Mouse (Mus musculus) layer of hippocampus, postnatal 25 days (tissue): ENCODE data around the gene Rab11fip5. TPM values are rescaled to one million over a fixed set of nuclear protein-coding genes. Genes with fewer than 3 reads are reported as not detected.
A peak's percentile ranks its signal among the peaks of the same experiment; 100 is the strongest.

Source experiments
- DNase-seq, 2 experiments: peaks; one replicate each; pipeline ENCODE4 v3.0.0; 2022; ENCODE audit warnings: mixed read lengths in 2 of 2, low spot score in 1 of 2; ENCODE audit errors: extremely low spot score in 1 of 2
- total RNA-seq, 2 experiments: library from RNA; stranded (reverse); gene quantifications; 2 replicates each; pipeline ENCODE4 v1.2.3; 2021

Gene Rab11fip5
- total RNA-seq, 2 experiments from 2014 or later, result 53.8 to 55.3 TPM

- no peak for DNase-seq
These were observed 24.3 kb downstream of the Rab11fip5 start for GRCm38 (mm10) chr6:85350157-85350556.

DNA sequence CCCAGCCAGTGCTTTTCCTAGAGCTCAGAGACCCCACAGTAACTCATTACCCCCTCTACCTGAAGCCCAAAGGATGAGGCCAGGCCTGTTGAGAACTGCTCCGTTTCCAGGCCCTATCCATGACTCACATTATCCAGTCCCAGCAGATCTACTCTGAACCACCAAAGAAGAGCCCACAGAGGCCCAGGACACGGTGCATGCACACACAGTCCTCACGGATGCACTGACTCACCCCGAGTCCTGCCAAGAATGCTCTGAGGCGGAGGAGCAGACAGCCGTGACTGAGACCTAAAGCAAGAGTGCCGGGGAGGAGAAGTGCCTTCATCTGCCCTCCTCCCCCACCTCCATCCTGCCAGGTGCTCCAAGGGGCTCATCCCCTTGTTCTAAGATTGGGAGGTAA is 25.2 kb downstream of the Rab11fip5 start:
- DNase-seq, result no peak

DNA sequence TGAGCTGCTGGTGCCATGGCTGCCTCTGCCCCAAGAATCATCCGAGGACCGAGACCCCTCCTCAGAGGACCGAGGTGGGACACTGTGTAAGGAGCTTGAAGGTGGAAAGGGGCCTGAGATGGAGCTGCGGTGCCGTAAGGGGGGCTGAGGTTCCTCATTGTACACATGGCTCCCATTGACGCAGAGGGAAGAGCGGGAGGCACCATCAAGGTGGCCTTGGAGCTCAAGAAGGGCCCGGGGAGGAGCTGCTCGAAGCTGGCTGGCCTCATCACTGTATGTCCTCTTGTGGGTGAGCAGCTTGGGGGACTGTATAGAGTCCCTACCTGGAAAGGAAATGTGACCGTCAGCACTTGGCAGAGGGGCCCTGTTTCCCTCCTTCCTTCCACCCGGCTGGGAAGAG is 26.3 kb downstream of the Rab11fip5 start:
- DNase-seq, result no peak

GRCm38 (mm10) chr6:85346028-85346634 is 28.3 kb downstream of the Rab11fip5 start:
- DNase-seq, result peak; percentile 70 to 92

DNA sequence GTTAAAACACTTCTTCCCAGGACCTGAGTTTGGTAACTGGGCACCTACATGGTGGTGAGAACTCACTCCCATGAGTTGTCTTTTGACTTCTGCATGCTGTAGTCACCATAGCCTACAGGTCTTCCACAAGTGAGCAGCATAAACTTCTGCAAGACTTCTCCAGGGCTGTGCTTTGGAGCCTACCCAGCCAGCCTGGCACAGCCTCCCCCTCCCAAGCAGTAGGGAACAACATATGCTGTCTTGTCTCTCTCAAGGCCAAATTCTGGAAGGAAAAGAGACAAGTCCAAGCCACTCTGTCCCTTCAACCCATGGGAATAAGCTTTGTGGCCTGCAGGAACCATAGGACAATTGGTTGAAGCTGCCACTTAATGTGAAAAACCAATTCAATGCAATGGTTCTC is 29.5 kb downstream of the Rab11fip5 start:
- DNase-seq, result no peak

GRCm38 (mm10) chr6:85343027-85343426 is 31.4 kb downstream of the Rab11fip5 start:
- DNase-seq, result no peak

DNA sequence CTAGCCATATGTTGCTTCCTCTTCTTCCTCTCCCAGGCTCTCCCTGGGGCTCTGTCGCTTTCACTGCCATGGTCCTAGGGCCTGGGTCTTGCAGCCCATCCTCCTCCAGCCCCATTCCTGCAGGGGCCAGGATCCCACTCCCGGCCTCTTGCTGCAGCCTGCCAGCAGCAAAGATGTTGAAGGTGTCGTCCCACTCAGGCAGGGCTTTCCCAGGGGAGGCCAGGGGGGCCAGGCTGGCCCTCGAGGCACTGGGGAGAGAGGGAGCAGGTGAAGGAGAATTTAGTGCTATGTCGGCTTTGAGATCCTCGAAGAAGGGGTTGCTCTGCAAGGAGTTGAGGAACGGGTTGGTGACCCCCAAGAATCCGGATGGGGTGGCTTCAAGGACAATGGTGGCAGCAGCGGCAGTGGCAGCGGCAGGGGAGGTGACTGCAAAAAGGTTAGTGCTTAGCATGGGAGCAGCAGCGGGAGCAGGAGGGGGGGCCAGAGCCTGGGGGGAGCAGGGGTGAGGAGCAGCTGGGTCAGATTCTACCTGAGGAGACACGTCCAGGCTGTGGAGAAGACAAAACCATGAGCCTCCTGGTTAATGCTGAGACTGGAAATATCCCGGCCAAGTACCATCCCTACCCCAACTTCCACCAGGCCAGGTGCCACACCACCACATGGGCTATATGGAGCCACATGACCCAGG is 32.5 kb downstream of the Rab11fip5 start:
- DNase-seq, result no peak

- no peak for DNase-seq
These were observed 34.2 kb downstream of the Rab11fip5 start for GRCm38 (mm10) chr6:85340184-85340583.

DNA sequence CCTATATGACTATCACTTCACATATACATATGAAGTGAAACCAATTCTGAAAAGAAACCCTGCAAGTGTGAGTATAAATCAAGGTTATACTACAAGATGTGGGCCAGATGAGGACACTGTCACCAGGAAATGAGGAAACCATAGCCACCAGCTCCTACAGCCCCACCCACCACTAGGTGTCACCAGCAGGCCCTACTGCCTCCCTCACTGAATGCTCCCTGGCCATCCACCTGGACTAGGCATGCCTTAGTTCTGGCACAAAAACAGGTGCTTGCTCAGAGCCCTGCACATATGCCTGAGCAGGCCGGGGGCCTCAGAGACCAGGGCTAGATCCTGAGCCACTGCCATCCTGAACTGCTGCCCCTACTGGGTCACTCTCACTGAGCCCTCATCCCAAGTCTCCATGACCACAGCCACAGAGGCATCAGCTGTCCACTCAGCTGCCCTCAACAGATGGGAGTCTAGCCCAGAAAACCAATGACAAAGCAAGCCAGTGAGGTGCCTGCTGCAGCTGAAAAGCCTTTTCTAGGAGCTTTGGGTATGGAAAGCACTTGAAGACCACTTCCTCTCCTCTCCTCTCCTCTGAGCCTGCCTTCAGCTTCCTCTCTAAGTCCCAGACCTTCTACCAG is 35.0 kb downstream of the Rab11fip5 start:
- peak in 1 of 2 experiments; percentile 49 for DNase-seq

DNA sequence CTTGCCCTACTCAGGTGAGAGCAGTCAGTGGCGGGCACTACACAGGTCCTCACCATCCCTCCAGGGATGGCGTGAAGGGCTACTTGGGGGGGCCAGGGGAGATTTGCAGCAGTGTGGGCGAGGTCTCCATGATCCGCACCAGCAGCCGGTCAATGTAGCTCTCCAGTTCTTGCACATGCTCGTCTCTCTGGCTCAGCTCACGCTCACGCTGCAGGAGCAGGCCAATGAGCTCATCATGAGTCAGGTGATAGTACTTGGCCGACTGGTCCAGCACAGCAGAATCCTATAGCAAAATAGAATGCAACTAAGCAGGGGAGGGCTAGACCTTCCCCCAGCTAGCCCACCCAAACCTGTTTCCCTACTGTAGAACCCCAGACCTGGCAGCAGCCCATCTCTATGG is 37.5 kb downstream of the Rab11fip5 start:
- no peak for DNase-seq

DNA sequence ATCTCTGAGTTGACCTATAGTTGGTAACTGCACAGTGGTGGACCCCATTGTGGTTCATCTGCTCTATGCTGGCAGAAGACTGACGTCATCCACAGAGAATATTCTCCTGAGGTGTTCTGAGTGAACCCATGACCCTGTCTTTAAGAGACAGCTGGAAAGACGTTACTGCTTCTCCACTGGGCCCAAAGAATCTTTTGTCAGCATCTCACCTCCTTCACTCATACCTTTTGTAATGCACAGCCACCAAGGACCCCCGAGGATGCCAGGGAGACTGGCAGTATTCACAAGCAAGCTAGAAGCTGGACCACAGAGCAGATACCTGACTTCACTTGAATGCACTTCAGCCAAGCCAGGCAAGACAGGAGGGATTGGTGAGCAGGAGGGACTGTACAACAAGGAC is 39.1 kb downstream of the Rab11fip5 start:
- no peak for DNase-seq

- DNase-seq, result no peak
These were observed 39.6 kb downstream of the Rab11fip5 start for GRCm38 (mm10) chr6:85334851-85335250.

DNA sequence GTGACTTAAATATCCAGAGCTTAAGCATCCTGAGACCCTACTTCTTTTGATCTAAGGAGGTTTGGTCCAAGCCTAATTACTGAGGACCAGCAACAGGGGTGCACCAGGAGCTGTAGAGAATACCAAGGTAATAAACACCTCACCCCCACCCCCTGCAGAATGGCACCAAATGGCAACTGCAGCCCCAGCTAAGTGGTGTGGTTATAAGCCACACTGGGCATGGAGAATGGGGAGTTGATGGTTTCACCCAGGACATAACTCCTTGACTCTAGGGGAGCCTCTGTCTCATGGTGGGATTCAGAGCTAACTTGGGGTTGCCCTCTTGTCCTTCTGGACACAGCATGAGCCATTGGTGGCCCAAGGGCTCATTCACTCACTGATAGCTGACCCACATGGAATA is 40.2 kb downstream of the Rab11fip5 start:
- DNase-seq, result no peak

DNA sequence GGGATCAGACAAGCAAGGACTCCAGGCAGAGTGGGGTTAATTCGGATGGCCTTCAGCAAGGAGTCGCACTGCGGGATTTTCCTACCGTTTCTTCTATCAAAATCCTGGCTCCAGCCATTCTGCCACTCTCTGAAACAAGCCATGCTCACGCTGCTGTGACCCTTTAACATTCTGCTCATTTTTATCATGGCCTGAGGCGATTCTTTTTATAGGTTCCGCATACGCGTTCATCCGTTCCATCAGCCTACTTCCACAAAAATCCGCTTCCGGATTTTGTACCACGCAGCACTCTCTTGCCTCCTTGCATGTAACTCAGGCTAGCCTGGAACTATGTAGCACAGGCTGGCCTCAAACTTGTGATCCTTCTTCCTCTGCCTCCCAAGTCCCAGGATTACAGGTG is 40.7 kb downstream of the Rab11fip5 start:
- no peak for DNase-seq

GRCm38 (mm10) chr6:85333000-85333669 is 41.3 kb downstream of the Rab11fip5 start, which contains the start of gene Sfxn5:
Gene Sfxn5, minus strand, starts transcription at chr6:85333422.
- DNase-seq, result peak; percentile 90 to 91

- DNase-seq, result no peak
These were observed 42.0 kb downstream of the Rab11fip5 start for GRCm38 (mm10) chr6:85332351-85332999.

GRCm38 (mm10) chr6:85331736-85332135 is 42.7 kb downstream of the Rab11fip5 start:
- no peak for DNase-seq

- no peak for DNase-seq
These were observed 43.2 kb downstream of the Rab11fip5 start for GRCm38 (mm10) chr6:85331221-85331735.

DNA sequence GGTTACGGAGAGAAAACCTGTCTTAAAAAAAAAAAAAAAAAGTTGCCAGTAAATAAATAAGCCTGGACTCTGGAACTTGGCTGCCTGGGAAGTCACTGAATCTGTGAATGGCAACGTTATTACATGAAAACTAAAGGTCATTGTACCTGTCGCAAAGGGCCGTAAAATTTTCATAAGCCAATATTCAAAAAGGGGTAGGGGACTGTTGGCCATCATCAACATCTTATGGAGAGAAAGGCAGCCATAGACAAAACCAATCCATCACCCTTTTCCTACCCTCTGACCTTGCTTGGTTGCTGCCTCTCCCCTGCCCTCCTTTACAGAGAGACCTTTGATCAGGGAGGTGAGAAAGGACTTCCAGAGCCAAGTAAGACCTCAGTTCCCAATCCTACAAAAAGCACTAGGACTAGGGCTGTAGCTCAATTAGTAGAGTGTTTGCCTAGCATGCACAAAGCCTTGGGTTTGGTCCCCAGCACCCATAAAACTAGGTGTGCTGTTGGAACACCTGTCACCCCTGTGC is 44.7 kb downstream of the Rab11fip5 start:
- no peak for DNase-seq

DNA sequence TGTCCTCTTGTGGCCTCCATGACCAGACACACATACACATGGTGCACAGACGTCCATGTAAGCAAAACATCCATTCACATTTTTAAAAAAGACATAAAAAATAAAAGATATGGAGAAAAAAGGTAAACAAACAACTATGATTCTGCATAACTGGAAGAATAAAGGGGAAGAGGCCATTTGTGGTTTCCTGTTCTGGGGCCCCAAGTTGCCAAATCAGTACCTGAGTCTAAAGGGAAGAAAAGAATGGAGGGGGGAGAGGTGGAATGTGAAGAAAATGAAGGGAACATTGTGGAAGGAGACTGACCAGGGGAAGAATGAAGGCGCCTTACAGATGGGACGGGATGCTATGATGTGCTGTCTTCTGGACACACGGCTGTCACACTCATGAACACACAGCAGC is 47.9 kb downstream of the Rab11fip5 start:
- no peak for DNase-seq
